Mouse (Mus musculus): ENCODE results near the gene Rnf220. TPM values are rescaled to one million over a fixed set of nuclear protein-coding genes. Genes with fewer than 3 reads are reported as not detected.

Rnf220 gene
- polyA plus RNA-seq, 1 experiment from 2014 or later, result 17.3 TPM

DNA sequence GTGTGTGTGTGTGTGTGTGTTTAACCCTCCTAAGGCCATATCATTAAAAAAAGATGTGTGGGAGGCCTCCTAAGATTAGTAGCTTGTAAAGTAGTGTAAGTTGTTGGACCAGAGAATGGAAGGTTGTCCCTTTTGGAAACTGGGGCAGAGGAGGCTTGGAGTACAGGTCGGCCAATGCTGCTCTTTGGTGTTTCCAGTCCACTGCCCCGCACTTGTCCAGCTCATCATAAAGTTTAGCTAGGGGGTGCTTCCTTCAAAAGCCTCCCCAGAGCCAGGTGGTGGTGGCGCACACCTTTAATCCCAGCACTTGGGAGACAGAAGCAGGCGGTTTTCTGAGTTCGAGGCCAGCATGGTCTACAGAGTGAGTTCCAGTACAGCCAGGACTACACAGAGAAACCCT, 244.1 kb downstream of the Rnf220 start:
- no peak for DNase-seq
- 75% methylated on average over 5 of the region's 5 CpGs for WGBS (ENCODE audit: insufficient replicate concordance)
- H3K4me2 ChIP-seq (ENCODE audit: low read depth, low read length), result peak overlapping the region; percentile 73
- no peak for ATAC-seq
- H3K36me3 ChIP-seq (replicated peaks; ENCODE audit: insufficient read depth, low read length), result no peaks in the 10 kb centered on the region
- peaks cover 31% of the 10 kb centered on the region for H3K4me1 ChIP-seq (ENCODE audit: insufficient read depth)
- peak overlapping the region; percentile 76; the same call in 1 of the 2 replicates for H3K27ac ChIP-seq (ENCODE audit: low read depth)
- no peaks in the 10 kb centered on the region for H3K9me3 ChIP-seq (ENCODE audit: low read length)
- H3K9ac ChIP-seq (replicated peaks), result no peak overlapping the region; the same call in 1 of the 2 replicates
- no peaks in the 10 kb centered on the region for H3K27me3 ChIP-seq (ENCODE audit: insufficient read depth, low read length)
- TF ChIP-seq CTCF (IDR thresholded peaks at IDR 0.05; ENCODE audit: low read depth) (no peak), EP300 (IDR thresholded peaks at IDR 0.05; ENCODE audit: low read depth) (no peak)
- peak overlapping the region; percentile 53; the same call in 1 of the 2 replicates for H3K4me3 ChIP-seq (ENCODE audit: low read depth, low read length)

DNA sequence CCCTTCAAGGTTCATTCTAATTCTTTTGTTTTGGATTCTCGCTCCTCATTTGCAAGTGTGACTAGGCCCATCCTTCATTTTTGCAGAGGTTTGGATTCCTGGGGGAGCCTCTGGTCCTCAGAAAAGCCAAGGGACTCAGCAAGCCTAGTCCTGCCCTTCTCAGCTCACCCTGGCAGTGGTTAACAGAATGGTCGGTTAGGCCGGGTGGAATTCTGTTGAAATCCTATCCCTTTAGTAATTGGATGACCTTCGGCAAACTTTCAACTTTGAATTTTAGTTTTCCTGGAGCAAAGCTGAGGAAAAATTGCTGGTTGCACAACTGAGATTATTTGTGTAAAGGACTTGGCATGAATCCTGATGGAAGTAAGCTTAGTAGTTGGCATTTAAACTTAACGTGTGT, 244.5 kb downstream of the Rnf220 start:
- H3K27ac ChIP-seq (ENCODE audit: low read depth), result peak overlapping the region; percentile 76
- 41% methylated on average over 5 of the region's 5 CpGs for WGBS (ENCODE audit: insufficient replicate concordance)

DNA sequence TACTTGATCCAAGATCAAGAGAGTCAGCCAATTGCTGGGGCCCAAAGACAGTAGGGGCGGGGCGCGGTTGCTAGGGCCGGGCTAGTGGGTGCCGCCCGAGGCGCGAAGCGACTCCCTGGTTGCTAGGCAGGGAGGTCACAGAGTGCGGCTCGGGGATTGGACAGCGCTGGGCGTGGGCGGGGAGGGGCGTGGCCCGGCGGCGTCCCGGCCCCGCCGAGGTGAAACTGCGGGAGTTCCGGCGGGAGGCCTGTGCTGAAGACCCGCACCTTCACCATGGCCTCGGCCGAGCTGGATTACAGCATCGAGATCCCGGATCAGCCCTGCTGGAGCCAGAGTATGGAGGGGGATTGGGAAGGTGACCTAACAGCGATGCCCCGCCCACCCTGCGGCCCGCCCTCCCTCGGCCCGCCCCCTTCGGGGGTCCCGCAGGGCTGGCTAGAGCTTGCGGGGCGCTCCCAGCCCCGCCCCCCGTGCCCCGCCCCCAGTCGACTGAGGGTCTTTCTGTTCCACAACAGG, 245.0 kb downstream of the Rnf220 start, which contains the start of the genes Tmem53 and Armh1:
Gene Tmem53 (plus strand): TSS at position 151 of the 516 bp plus-strand sequence.
Gene Armh1 (minus strand): TSS at position 325 of the 516 bp plus-strand sequence.
- TF ChIP-seq EP300 (IDR thresholded peaks at IDR 0.05; ENCODE audit: low read depth) (no peak), CTCF (IDR thresholded peaks at IDR 0.05; ENCODE audit: low read depth) (no peak)
- peak within 1 kb of the TSS; percentile 73 for H3K4me2 ChIP-seq (ENCODE audit: low read depth, low read length)
- H3K36me3 ChIP-seq (replicated peaks; ENCODE audit: insufficient read depth, low read length), result no peaks in the 10 kb centered on the region
- peak within 1 kb of the TSS; percentile 53 for H3K4me3 ChIP-seq (ENCODE audit: low read depth, low read length)
- WGBS (ENCODE audit: insufficient replicate concordance), result under 1% methylated on average over 43 of the region's 43 CpGs
- no peaks in the 10 kb centered on the region for H3K27me3 ChIP-seq (ENCODE audit: insufficient read depth, low read length)
- no peaks in the 10 kb centered on the region for H3K9me3 ChIP-seq (ENCODE audit: low read length)
- ATAC-seq (peak; percentile 99), DNase-seq (peak; percentile 96)
- H3K4me1 ChIP-seq (ENCODE audit: insufficient read depth), result peaks cover 31% of the 10 kb centered on the region
- peak within 1 kb of the TSS; percentile 76 for H3K27ac ChIP-seq (ENCODE audit: low read depth)
- H3K9ac ChIP-seq (replicated peaks), result peak within 1 kb of the TSS; percentile 53

More for the DNA sequence above, 244.5 kb downstream of the Rnf220 start:
- peaks cover 31% of the 10 kb centered on the region for H3K4me1 ChIP-seq (ENCODE audit: insufficient read depth)
- no peaks in the 10 kb centered on the region for H3K9me3 ChIP-seq (ENCODE audit: low read length)
- ATAC-seq, result peak; percentile 66
- no peaks in the 10 kb centered on the region for H3K27me3 ChIP-seq (ENCODE audit: insufficient read depth, low read length)
- no peaks in the 10 kb centered on the region for H3K36me3 ChIP-seq (replicated peaks; ENCODE audit: insufficient read depth, low read length)
- peak overlapping the region; percentile 53 for H3K4me3 ChIP-seq (ENCODE audit: low read depth, low read length)
- peak overlapping the region; percentile 73 for H3K4me2 ChIP-seq (ENCODE audit: low read depth, low read length)
- peak; percentile 63; the same call in 1 of the 2 replicates for TF ChIP-seq EP300 (IDR thresholded peaks at IDR 0.05; ENCODE audit: low read depth)
- no peak for TF ChIP-seq CTCF (IDR thresholded peaks at IDR 0.05; ENCODE audit: low read depth)
- H3K9ac ChIP-seq (replicated peaks), result peak overlapping the region; percentile 53
- DNase-seq, result no peak

DNA sequence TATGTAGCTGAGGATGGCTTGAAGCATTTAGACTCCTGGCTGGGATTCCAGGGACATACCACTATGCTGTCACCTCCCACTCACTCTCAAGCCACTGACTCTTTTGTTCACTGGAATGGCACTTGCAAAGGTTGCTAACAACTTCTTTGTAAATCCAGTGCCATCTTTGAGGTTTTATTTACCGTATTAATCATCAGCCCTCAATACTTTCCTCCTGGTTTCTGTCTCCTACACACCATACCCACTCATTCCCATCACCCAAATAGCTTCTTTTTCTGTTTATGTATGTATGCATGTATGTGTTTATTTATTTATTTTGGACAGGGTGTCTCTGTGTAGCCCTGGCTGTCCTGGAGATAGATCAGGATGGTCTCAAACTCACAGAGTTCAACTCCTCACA, 245.9 kb downstream of the Rnf220 start:
- 88% methylated on average over 1 of the region's 1 CpGs for WGBS (ENCODE audit: insufficient replicate concordance)
- Histone ChIP-seq H3K9ac (replicated peaks) (no peak overlapping the region), H3K4me3 (ENCODE audit: low read depth, low read length) (peak overlapping the region; percentile 53; the same call in 1 of the 2 replicates), H3K36me3 (replicated peaks; ENCODE audit: insufficient read depth, low read length) (no peaks in the 10 kb centered on the region), H3K27me3 (ENCODE audit: insufficient read depth, low read length) (no peaks in the 10 kb centered on the region), H3K4me2 (ENCODE audit: low read depth, low read length) (peak overlapping the region; percentile 73), H3K4me1 (ENCODE audit: insufficient read depth) (peaks cover 31% of the 10 kb centered on the region), H3K27ac (ENCODE audit: low read depth) (no peak overlapping the region), H3K9me3 (ENCODE audit: low read length) (no peaks in the 10 kb centered on the region)
- no peak for ATAC-seq
- no peak for TF ChIP-seq EP300 (IDR thresholded peaks at IDR 0.05; ENCODE audit: low read depth)
- no peak for DNase-seq

DNA sequence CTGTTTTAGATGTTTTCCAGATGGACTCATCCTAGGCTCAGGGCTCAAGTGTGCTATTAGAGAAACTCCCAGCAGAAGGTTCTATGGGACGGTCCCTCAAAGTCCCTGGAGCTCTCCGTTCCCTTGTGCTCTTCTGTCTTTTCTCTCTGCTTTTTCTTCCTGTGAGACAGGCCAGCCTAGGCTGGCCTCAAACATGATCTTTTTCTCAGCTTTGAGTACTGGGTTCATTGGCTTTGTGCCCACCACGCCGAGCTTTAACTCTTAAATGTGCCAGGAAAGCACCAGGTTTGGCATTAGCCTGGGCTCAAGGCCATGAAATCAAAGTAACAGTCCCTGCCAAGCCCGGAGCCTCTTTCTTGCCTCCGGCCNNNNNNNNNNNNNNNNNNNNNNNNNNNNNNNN, 256.0 kb downstream of the Rnf220 start:
- Histone ChIP-seq H3K4me2 (ENCODE audit: low read depth, low read length) (no peak overlapping the region), H3K27ac (ENCODE audit: low read depth) (no peak overlapping the region), H3K36me3 (replicated peaks; ENCODE audit: insufficient read depth, low read length) (no peaks in the 10 kb centered on the region), H3K4me3 (ENCODE audit: low read depth, low read length) (no peak overlapping the region), H3K9ac (replicated peaks) (no peak overlapping the region), H3K27me3 (ENCODE audit: insufficient read depth, low read length) (no peaks in the 10 kb centered on the region), H3K4me1 (ENCODE audit: insufficient read depth) (no peaks in the 10 kb centered on the region), H3K9me3 (ENCODE audit: low read length) (no peaks in the 10 kb centered on the region)
- 76% methylated on average over 6 of the region's 6 CpGs for WGBS (ENCODE audit: insufficient replicate concordance)
- TF ChIP-seq EP300 (IDR thresholded peaks at IDR 0.05; ENCODE audit: low read depth), result no peak
- no peak for TF ChIP-seq CTCF (IDR thresholded peaks at IDR 0.05; ENCODE audit: low read depth)
- DNase-seq, result no peak
- no peak for ATAC-seq

- Histone ChIP-seq H3K4me1 (ENCODE audit: insufficient read depth) (no peaks in the 10 kb centered on the region), H3K27ac (ENCODE audit: low read depth) (no peak overlapping the region), H3K27me3 (ENCODE audit: insufficient read depth, low read length) (no peaks in the 10 kb centered on the region), H3K36me3 (replicated peaks; ENCODE audit: insufficient read depth, low read length) (no peaks in the 10 kb centered on the region), H3K9ac (replicated peaks) (no peak overlapping the region), H3K9me3 (ENCODE audit: low read length) (no peaks in the 10 kb centered on the region), H3K4me2 (ENCODE audit: low read depth, low read length) (no peak overlapping the region), H3K4me3 (ENCODE audit: low read depth, low read length) (no peak overlapping the region)
- DNase-seq (no peak), ATAC-seq (no peak)
- TF ChIP-seq EP300 (IDR thresholded peaks at IDR 0.05; ENCODE audit: low read depth), result no peak
- TF ChIP-seq CTCF (IDR thresholded peaks at IDR 0.05; ENCODE audit: low read depth), result no peak
- 33% methylated on average over 2 of the region's 2 CpGs for WGBS (ENCODE audit: insufficient replicate concordance)
Measured at GRCm38 (mm10) chr4:117239153-117239552, 257.7 kb downstream of the Rnf220 start.

Measured in liver, postnatal 0 days (tissue).